ENCODE assay signal across 7 mouse cellular contexts in genomic region chr10:20952926-20953325, GRCm38 (mm10). TPM values are rescaled to one million over a fixed set of nuclear protein-coding genes. Genes with fewer than 3 reads are reported as not detected.
A peak's percentile ranks its signal among the peaks of the same experiment; 100 is the strongest.
DNase-seq lines count a peak whose midpoint lies in the region; ATAC-seq and TF ChIP-seq lines count a peak whose summit lies in the region.

No protein-coding gene starts in this region.

- no peaks in the 10 kb centered on the region for H3K9me3 ChIP-seq in lung, embryonic 15.5 days
- H3K9me3 ChIP-seq in intestine, embryonic 16.5 days (ENCODE audit: control insufficient read depth, low read length) = no peaks in the 10 kb centered on the region
- no peaks in the 10 kb centered on the region for H3K9me3 ChIP-seq in neural tube, embryonic 13.5 days

- peak overlapping the region; percentile 93 for H3K4me2 ChIP-seq in lung, embryonic 15.5 days
- H3K4me2 ChIP-seq in intestine, embryonic 16.5 days (ENCODE audit: low read depth, low read length) = peak overlapping the region; percentile 92
- peak overlapping the region; percentile 67 for H3K4me2 ChIP-seq in neural tube, embryonic 13.5 days

- ATAC-seq in lung, embryonic 15.5 days (ENCODE audit: borderline replicate concordance, extremely low read depth, low FRiP score, low TSS enrichment) = no peak
- no peak for ATAC-seq in intestine, embryonic 16.5 days
- ATAC-seq in neural tube, embryonic 13.5 days (ENCODE audit: low read depth) = no peak; the same call in 1 of the 2 replicates

- H3K9ac ChIP-seq in lung, embryonic 15.5 days = peak overlapping the region; percentile 82
- peak overlapping the region; percentile 82 for H3K9ac ChIP-seq in intestine, embryonic 16.5 days (ENCODE audit: low read depth, low read length)
- peak overlapping the region; percentile 89 for H3K9ac ChIP-seq in neural tube, embryonic 13.5 days

- TF ChIP-seq CTCF in embryonic fibroblast, embryonic 13.5 days (IDR thresholded peaks at IDR 0.05; ENCODE audit: borderline replicate concordance, insufficient read depth, low read length) = no peak

- H3K36me3 ChIP-seq in lung, embryonic 15.5 days = no peaks in the 10 kb centered on the region
- no peaks in the 10 kb centered on the region for H3K36me3 ChIP-seq in intestine, embryonic 16.5 days (ENCODE audit: control insufficient read depth, insufficient read depth, low read length)
- no peaks in the 10 kb centered on the region for H3K36me3 ChIP-seq in neural tube, embryonic 13.5 days

- no peaks in the 10 kb centered on the region for H3K27me3 ChIP-seq in lung, embryonic 15.5 days
- H3K27me3 ChIP-seq in intestine, embryonic 16.5 days (replicated peaks; ENCODE audit: control insufficient read depth, insufficient read depth, low read length) = no peaks in the 10 kb centered on the region
- no peaks in the 10 kb centered on the region for H3K27me3 ChIP-seq in neural tube, embryonic 13.5 days

- TF ChIP-seq POLR2A in embryonic fibroblast, embryonic 13.5 days (IDR thresholded peaks at IDR 0.05; ENCODE audit: low read depth, low read length) = no peak

- no peaks in the 10 kb centered on the region; the same call in 1 of the 2 replicates for H3K4me1 ChIP-seq in lung, embryonic 15.5 days
- no peaks in the 10 kb centered on the region for H3K4me1 ChIP-seq in embryonic fibroblast, embryonic 13.5 days (ENCODE audit: control insufficient read depth, insufficient read depth, low read length)
- H3K4me1 ChIP-seq in intestine, embryonic 16.5 days (ENCODE audit: control insufficient read depth, insufficient read depth, low read length) = no peaks in the 10 kb centered on the region
- H3K4me1 ChIP-seq in neural tube, embryonic 13.5 days (replicated peaks) = peaks cover 6% of the 10 kb centered on the region; the same call in 1 of the 2 replicates

- no peak for DNase-seq in lung, postnatal 25 days (ENCODE audit: low spot score)
- no peak for DNase-seq in retina, embryonic 14.5 days (ENCODE audit: low spot score)
- no peak for DNase-seq in adrenal gland, postnatal 4 days (ENCODE audit: low spot score in 2 of 2)

- peak overlapping the region; percentile 79 for H3K27ac ChIP-seq in lung, embryonic 15.5 days
- no peak overlapping the region for H3K27ac ChIP-seq in embryonic fibroblast, embryonic 13.5 days (ENCODE audit: insufficient read depth, low read length)
- peak overlapping the region; percentile 66; the same call in 1 of the 2 replicates for H3K27ac ChIP-seq in intestine, embryonic 16.5 days (ENCODE audit: low read length)
- peak overlapping the region; percentile 98 for H3K27ac ChIP-seq in neural tube, embryonic 13.5 days (replicated peaks)

- peak overlapping the region; percentile 81 for H3K4me3 ChIP-seq in lung, embryonic 15.5 days
- peak overlapping the region; percentile 86 for H3K4me3 ChIP-seq in embryonic fibroblast, embryonic 13.5 days (ENCODE audit: insufficient read depth, low read length)
- peak overlapping the region; percentile 87 for H3K4me3 ChIP-seq in intestine, embryonic 16.5 days (ENCODE audit: low read length)
- H3K4me3 ChIP-seq in neural tube, embryonic 13.5 days = peak overlapping the region; percentile 89

- WGBS in lung, embryonic 15.5 days = 4% methylated on average over 11 of the region's 11 CpGs
- 4% methylated on average over 11 of the region's 11 CpGs for WGBS in intestine, embryonic 16.5 days
- WGBS in neural tube, embryonic 13.5 days = 3% methylated on average over 11 of the region's 11 CpGs

RNA-seq across cellular contexts. Expression of gene Ahi1, which starts 0.6 kb away (rescaled TPM):
- 5.4 and 5.7 TPM in 2 replicates for polyA plus RNA-seq in lung, embryonic 15.5 days (2015; fragmentation: Nextera tagmentation; extraction: Ambion mirVana)
- polyA plus RNA-seq in embryonic fibroblast, embryonic 13.5 days (2011; ENCODE audit: insufficient read length, low read depth, missing spikeins) = 16.7 and 18.6 TPM in 2 replicates
- 5.0 and 5.8 TPM in 2 replicates for polyA plus RNA-seq in intestine, embryonic 16.5 days (2015; fragmentation: Nextera tagmentation; extraction: Ambion mirVana)
- 51.0 and 54.1 TPM in 2 replicates for polyA plus RNA-seq in neural tube, embryonic 13.5 days (2015; fragmentation: Nextera tagmentation; extraction: Ambion mirVana)
- 10 to 100 TPM; 35.0 to 37.9 TPM for total RNA-seq in adrenal gland, postnatal 4 days (2021)
